Mouse (Mus musculus) testis, postnatal 10 days (tissue): ENCODE results near the gene Prom2.

Source experiments
- DNase-seq: peaks from one replicate; pipeline ENCODE4 v3.0.0; 2021; ENCODE audit warnings: low spot score

Gene Prom2

DNA sequence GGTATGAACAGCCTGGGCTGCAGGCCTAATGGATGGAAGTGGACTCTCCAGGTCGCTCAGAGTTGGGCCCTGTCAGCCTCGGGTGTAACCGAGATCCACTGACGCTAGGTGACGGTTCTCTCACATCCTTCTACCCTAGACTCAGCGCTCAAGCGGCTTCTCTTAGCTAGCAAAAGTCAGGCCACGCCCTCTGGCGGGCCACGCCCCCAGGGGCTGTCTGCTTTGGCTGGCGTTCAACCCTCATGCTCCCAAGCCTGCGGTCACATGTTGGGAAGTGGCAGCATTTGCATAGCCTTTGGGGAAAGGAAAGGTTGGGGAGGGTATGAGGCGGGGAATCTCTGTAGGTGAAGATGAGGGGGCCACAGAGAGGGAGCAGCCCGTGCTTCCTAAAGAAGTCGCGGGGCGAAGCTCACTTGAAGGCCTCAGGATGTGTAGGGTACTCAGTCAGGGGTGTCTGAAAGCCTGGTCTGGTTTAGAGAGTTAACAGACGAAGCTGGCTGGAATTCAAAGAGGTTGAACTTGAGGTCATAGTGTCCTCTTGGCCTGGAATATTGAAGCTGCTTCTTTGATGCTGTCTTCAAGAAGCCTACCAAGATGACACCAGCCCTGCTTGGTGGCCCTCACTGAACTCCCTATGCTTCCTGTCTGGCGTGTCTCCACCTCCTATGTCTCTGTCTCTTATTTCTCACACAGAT lies 56.6 kb downstream of the Prom2 start:
- DNase-seq: peak; percentile 86

DNA sequence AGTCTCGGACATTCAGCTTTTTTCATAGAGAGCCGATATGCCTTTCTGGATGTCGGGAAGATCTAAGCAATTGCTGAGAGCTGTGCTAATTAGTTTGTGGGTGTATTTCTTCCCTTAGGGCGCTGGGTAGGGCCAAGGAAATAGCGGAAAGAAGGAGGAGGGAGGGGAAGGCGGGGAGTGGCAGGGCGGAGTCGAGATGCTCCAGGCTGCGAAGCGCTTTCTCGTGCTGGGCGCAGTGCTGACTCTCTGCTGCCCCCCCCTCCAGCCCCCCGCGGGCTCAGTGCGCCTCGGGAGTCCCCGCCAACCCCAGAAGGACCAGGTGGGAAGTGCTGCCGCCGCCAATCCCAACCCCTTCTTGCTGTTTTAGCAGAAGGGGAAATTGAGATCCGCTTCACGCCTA lies 58.3 kb downstream of the Prom2 start:
- DNase-seq: peak; percentile 59

DNA sequence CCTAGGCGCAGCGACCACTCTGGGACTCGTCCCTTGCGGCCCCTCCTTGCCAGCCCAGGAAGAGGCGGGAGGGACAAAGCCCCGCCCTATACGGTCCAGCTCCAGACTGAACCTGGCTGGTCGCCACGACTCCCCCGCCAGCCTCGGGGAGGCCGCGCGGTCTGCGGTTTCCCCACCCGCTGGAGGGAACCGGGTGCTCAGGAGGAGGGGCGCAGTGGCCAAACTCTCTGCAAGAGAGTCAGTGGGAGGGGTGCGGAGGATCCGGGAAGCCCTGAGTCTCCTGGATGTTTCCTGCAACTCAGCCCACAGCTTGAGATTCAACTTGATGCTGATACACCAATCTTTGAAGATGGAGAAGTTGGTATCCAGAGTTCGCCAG lies 58.7 kb downstream of the Prom2 start:
- DNase-seq: peak; percentile 90

DNA sequence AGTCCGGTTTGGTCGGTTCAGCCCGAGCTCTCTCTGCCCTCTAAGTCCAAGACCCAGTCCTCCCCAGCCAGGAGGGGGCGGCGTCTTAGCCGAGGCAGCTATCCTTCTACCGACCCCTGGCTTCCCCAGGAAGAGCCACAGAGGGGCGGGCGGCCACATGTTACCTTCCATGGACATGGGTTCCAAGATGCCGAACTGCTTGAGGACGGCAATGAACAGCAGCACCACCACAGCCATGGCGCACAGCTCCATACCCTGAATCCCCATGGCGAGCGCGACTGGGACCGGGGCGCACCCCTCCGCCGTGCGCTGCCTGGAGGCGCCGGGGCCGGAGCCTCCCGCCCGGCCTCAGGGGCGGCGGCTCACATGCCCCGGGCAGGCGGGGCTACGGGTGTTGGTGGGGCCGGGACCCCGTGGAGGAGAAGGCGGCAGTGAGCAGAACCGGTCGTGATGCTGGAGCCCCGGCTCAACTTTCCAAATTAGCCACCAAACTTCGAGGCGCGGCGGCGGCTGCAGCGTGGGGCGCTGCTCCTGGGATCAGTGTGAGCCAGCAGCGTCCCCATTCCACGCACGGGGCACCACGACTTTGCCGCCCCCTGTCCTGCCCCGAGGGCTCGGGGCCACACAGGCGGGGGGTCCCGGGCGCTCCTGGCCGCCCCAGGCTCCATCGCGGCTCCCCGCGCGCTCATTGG lies 59.3 kb downstream of the Prom2 start:
- peak; percentile 57 for DNase-seq

DNA sequence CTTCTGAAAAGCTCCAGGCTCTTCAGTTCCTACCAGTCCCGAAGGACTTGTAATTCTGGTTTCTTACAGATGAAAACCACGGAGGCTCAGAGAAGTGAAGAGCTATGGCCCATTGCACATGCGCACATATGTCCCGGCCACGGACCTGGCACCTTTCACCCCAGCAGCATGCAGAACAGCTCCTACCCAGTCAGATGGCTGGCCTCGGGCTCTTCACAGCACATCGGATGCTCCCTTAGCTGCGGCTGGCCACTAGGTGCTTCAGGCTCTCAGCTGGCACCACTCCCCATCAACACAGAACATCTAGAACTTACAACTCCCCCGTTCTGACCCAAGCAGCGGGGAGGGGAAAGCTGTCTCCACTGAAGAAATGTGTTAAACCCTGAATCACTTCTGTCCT lies 61.5 kb downstream of the Prom2 start:
- peak; percentile 62 for DNase-seq

DNA sequence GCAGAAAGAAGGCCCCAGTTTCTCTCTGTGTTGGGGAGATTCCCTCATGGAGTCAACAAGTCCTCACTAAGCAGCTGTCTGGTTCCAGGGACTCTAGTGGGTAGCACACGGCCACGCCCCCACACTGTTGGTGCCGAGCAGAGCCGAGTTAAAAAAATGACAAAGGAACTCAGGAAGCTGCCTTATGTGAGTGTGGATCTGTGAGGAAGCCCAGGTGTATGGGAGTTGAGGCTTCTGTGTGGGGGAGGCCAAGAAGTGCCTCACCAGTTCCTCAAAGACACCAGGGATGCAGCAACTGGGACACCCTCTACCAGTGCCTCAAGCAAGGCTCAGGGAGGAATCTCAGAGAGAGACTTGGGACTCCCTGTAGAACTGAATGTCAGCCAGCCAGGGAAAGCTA lies 62.1 kb downstream of the Prom2 start:
- no peak for DNase-seq
